In the genomic region with DNA sequence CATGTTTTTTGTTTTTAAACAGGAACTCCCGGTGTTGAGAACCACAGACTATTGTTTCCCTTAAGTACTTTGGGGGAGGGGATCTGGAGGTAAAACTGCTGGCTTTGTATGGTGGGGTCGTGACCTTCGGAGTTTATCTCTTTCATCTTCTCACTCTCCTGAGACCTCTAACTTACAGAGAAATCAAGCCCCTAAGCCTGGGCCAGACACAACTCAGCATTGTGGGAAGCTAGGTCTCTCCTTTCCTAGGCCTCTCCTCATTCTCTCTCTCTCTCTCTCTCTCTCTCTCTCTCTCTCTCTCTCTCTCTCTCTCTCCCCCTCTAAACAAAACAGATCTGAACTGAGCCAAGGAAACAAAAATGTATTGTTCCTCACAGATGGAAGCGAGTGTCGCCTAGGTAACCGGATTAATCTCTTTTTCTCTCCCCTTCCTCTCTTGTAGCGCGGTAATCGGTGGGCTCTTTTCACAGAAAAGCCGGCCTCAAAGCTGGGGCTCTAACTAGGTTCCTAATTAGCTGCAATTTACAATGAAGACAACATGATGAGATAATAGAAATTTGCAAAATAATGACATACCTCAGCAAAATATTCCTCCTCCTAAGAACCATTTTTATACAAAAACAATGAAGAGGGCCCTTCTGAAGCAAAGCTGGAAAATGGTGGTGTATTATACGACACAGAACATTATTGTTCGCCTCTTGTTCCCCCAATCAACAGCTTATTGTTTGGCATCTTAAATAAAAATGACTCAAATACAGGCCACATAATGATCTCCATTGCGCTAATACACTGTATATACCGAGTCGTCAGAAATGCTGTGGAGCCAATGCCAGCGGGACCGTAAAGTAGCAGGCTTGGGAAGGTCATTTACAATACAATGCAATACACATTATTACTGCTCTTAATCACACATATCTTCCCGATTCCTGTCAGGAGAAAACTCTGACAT, we compare ENCODE assay signal across 12 mouse cellular contexts.
DNase-seq lines count a peak whose midpoint lies in the region; ATAC-seq and TF ChIP-seq lines count a peak whose summit lies in the region.
"Had no signal": no experiment of that assay in that cellular context is flagged by ENCODE, and none has a peak within 500 bp of the region (broad histone marks: within the 10 kb centered on the region; RNA-seq: fewer than 3 reads in every experiment).

No protein-coding gene starts in this region.

- no peak overlapping the region for H3K9ac ChIP-seq in forebrain, embryonic 14.5 days (ENCODE audit: low read length)
- H3K9ac ChIP-seq in limb, embryonic 14.5 days (ENCODE audit: low read depth, low read length, severe bottlenecking): no peak overlapping the region
- H3K9ac ChIP-seq: embryonic facial prominence, embryonic 15.5 days; lung, embryonic 14.5 days had no signal

- WGBS in forebrain, embryonic 14.5 days: 1% methylated on average over 18 of the region's 18 CpGs
- 52% methylated on average over 18 of the region's 18 CpGs for WGBS in limb, embryonic 14.5 days

- H3K27me3 ChIP-seq in forebrain, embryonic 14.5 days (replicated peaks; ENCODE audit: control insufficient read depth, insufficient read depth, low read length): no peaks in the 10 kb centered on the region
- no peaks in the 10 kb centered on the region for H3K27me3 ChIP-seq in limb, embryonic 14.5 days (ENCODE audit: control insufficient read depth, insufficient read depth, low read length)

- no peak for TF ChIP-seq POLR2A in limb, embryonic 14.5 days (IDR thresholded peaks at IDR 0.05; ENCODE audit: borderline replicate concordance, extremely low read depth, insufficient read depth, insufficient read length)

- H3K27ac ChIP-seq in forebrain, embryonic 14.5 days (ENCODE audit: low read depth, low read length): peak overlapping the region; percentile 74
- H3K27ac ChIP-seq in limb, embryonic 14.5 days (replicated peaks; ENCODE audit: low read depth, low read length): no peak overlapping the region
- H3K27ac ChIP-seq: embryonic facial prominence, embryonic 15.5 days had no signal

- ATAC-seq in forebrain, embryonic 14.5 days: peak; percentile 90
- ATAC-seq in limb, embryonic 14.5 days (ENCODE audit: low FRiP score, low read depth): peak; percentile 19; the same call in 1 of the 2 replicates
- ATAC-seq: intestine, embryonic 16.5 days had no signal

- H3K4me2 ChIP-seq in forebrain, embryonic 14.5 days (ENCODE audit: low read length): 0 out of 2 replicates have a peak overlapping the region, but pooled peaks have one; percentile 15
- H3K4me2 ChIP-seq in limb, embryonic 14.5 days (replicated peaks; ENCODE audit: low read depth, low read length, severe bottlenecking): no peak overlapping the region
- H3K4me2 ChIP-seq: embryonic facial prominence, embryonic 15.5 days; lung, embryonic 14.5 days had no signal

- no peak overlapping the region for H3K4me3 ChIP-seq in forebrain, embryonic 14.5 days (ENCODE audit: low read depth, low read length)
- H3K4me3 ChIP-seq in limb, embryonic 14.5 days (replicated peaks; ENCODE audit: low read length): no peak overlapping the region
- H3K4me3 ChIP-seq: embryonic facial prominence, embryonic 15.5 days had no signal

- peak; percentile 92 for DNase-seq in embryo, embryonic 10.5 days (ENCODE audit: low spot score)
- DNase-seq in forebrain, embryonic 14.5 days (ENCODE audit: low spot score): peak; percentile 95
- no peak for DNase-seq in limb, embryonic 14.5 days (ENCODE audit: low spot score)
- DNase-seq in retina, embryonic 14.5 days (ENCODE audit: low spot score): peak; percentile 71
- no peak for DNase-seq in urinary bladder, adult 18-20 months (ENCODE audit: low spot score in 2 of 2)
- DNase-seq in T-cell, adult 2 months (ENCODE audit: low spot score): no peak
- DNase-seq in lung, postnatal 36 days: no peak
- DNase-seq: heart, adult 11 months; lung, embryonic 14.5 days; thymus, postnatal 36 days had no signal

- no peaks in the 10 kb centered on the region for H3K9me3 ChIP-seq in forebrain, embryonic 14.5 days (replicated peaks; ENCODE audit: control insufficient read depth, low read length)
- H3K9me3 ChIP-seq in limb, embryonic 14.5 days (ENCODE audit: control insufficient read depth, low read length): no peaks in the 10 kb centered on the region
- H3K9me3 ChIP-seq: embryonic facial prominence, embryonic 15.5 days had no signal

- H3K36me3 ChIP-seq in forebrain, embryonic 14.5 days (ENCODE audit: control insufficient read depth, insufficient read depth, low read length): no peaks in the 10 kb centered on the region
- no peaks in the 10 kb centered on the region for H3K36me3 ChIP-seq in limb, embryonic 14.5 days (ENCODE audit: control insufficient read depth, insufficient read depth, low read length)
- H3K36me3 ChIP-seq: embryonic facial prominence, embryonic 15.5 days had no signal

- H3K4me1 ChIP-seq in forebrain, embryonic 14.5 days (ENCODE audit: control insufficient read depth, insufficient read depth, low read length): peaks cover 25% of the 10 kb centered on the region
- no peaks in the 10 kb centered on the region for H3K4me1 ChIP-seq in limb, embryonic 14.5 days (ENCODE audit: control insufficient read depth, insufficient read depth, low read length)

Comparison
In these comparisons a context has a peak if more than half of its experiments do, and no peak if none do; other contexts are left out.
1. DNase-seq: peak in embryo, embryonic 10.5 days (single experiment), forebrain, embryonic 14.5 days (single experiment) and retina, embryonic 14.5 days (single experiment); none in limb, embryonic 14.5 days (single experiment), urinary bladder, adult 18-20 months (0 of 2), T-cell, adult 2 months (single experiment) and lung, postnatal 36 days (single experiment).